Comparison of ENCODE assay signal across 10 mouse cellular contexts in genomic region chr5:45102661-45103060, GRCm38 (mm10).
DNase-seq lines count a peak whose midpoint lies in the region; ATAC-seq lines count a peak whose summit lies in the region.
"Had no signal": no experiment of that assay in that cellular context is flagged by ENCODE, and none has a peak within 500 bp of the region (broad histone marks: within the 10 kb centered on the region; RNA-seq: fewer than 3 reads in every experiment).

No protein-coding gene starts in this region.

- WGBS in embryonic facial prominence, embryonic 10.5 days, result 49% methylated on average over 3 of the region's 3 CpGs
- WGBS in hindbrain, embryonic 15.5 days, result 28% methylated on average over 3 of the region's 3 CpGs
- WGBS in midbrain, embryonic 14.5 days, result 20% methylated on average over 3 of the region's 3 CpGs

- no peaks in the 10 kb centered on the region for H3K9me3 ChIP-seq in embryonic facial prominence, embryonic 10.5 days
- H3K9me3 ChIP-seq in hindbrain, embryonic 15.5 days, result no peaks in the 10 kb centered on the region
- no peaks in the 10 kb centered on the region for H3K9me3 ChIP-seq in midbrain, embryonic 14.5 days (ENCODE audit: control insufficient read depth, low read length)
- H3K9me3 ChIP-seq: G1E had no signal

- H3K4me1 ChIP-seq in embryonic facial prominence, embryonic 10.5 days, result peaks cover 39% of the 10 kb centered on the region
- H3K4me1 ChIP-seq in hindbrain, embryonic 15.5 days (replicated peaks), result peaks cover 42% of the 10 kb centered on the region
- peaks cover 37% of the 10 kb centered on the region for H3K4me1 ChIP-seq in midbrain, embryonic 14.5 days (ENCODE audit: control insufficient read depth, insufficient read depth, low read length)

- H3K4me2 ChIP-seq in hindbrain, embryonic 15.5 days, result no peak overlapping the region
- no peak overlapping the region for H3K4me2 ChIP-seq in midbrain, embryonic 14.5 days (ENCODE audit: low read length)

- H3K27me3 ChIP-seq in embryonic facial prominence, embryonic 10.5 days (replicated peaks; ENCODE audit: low read depth, poor library complexity, severe bottlenecking), result no peaks in the 10 kb centered on the region
- no peaks in the 10 kb centered on the region for H3K27me3 ChIP-seq in hindbrain, embryonic 15.5 days
- no peaks in the 10 kb centered on the region for H3K27me3 ChIP-seq in midbrain, embryonic 14.5 days (ENCODE audit: control insufficient read depth, insufficient read depth, low read length)

- no peaks in the 10 kb centered on the region for H3K36me3 ChIP-seq in embryonic facial prominence, embryonic 10.5 days (replicated peaks)
- no peaks in the 10 kb centered on the region for H3K36me3 ChIP-seq in hindbrain, embryonic 15.5 days
- no peaks in the 10 kb centered on the region for H3K36me3 ChIP-seq in midbrain, embryonic 14.5 days (ENCODE audit: control insufficient read depth, insufficient read depth, low read length)
- H3K36me3 ChIP-seq: G1E had no signal

- no peak overlapping the region for H3K9ac ChIP-seq in hindbrain, embryonic 15.5 days
- H3K9ac ChIP-seq in midbrain, embryonic 14.5 days (replicated peaks; ENCODE audit: low read length), result no peak overlapping the region

- no peak overlapping the region for H3K4me3 ChIP-seq in embryonic facial prominence, embryonic 10.5 days
- no peak overlapping the region for H3K4me3 ChIP-seq in hindbrain, embryonic 15.5 days
- no peak overlapping the region for H3K4me3 ChIP-seq in midbrain, embryonic 14.5 days (replicated peaks; ENCODE audit: low read depth, low read length)

- ATAC-seq in hindbrain, embryonic 15.5 days (ENCODE audit: low FRiP score, low read depth), result no peak
- ATAC-seq in midbrain, embryonic 14.5 days (ENCODE audit: low FRiP score, low TSS enrichment), result 0 out of 2 replicates have a peak, but pooled peaks have one; percentile 24

- 0 out of 2 replicates have a peak overlapping the region, but pooled peaks have one; percentile 7 for H3K27ac ChIP-seq in embryonic facial prominence, embryonic 10.5 days (replicated peaks)
- H3K27ac ChIP-seq in hindbrain, embryonic 15.5 days (replicated peaks), result peak overlapping the region; percentile 70
- peak overlapping the region; percentile 71 for H3K27ac ChIP-seq in midbrain, embryonic 14.5 days (replicated peaks; ENCODE audit: low read depth, low read length)

- intact Hi-C loops in heart, postnatal 25 days (cut with DNase I), result no loop called here

- peak; percentile 33 for DNase-seq in heart, adult 8-10 months (ENCODE audit: low spot score)
- DNase-seq in heart, postnatal 25 days (ENCODE audit: low spot score), result no peak
- no peak for DNase-seq in embryonic facial prominence, embryonic 10.5 days (ENCODE audit: low spot score)
- DNase-seq in midbrain, embryonic 14.5 days, result peak; percentile 67
- DNase-seq in ovary, adult 18-20 months (ENCODE audit: low spot score), result no peak
- no peak for DNase-seq in layer of hippocampus, postnatal 25 days (ENCODE audit: extremely low spot score in 1 of 2, low spot score in 1 of 2)
- no peak for DNase-seq in layer of hippocampus, adult 18-20 months (ENCODE audit: low spot score in 2 of 2)
- DNase-seq: gastrocnemius, postnatal 36 days had no signal

Comparison
In these comparisons a context has a peak if more than half of its experiments do, and no peak if none do; other contexts are left out.
1. DNase-seq: peak in heart, adult 8-10 months (single experiment) and midbrain, embryonic 14.5 days (single experiment); none in heart, postnatal 25 days (single experiment), embryonic facial prominence, embryonic 10.5 days (single experiment), ovary, adult 18-20 months (single experiment), layer of hippocampus, postnatal 25 days (0 of 2) and layer of hippocampus, adult 18-20 months (0 of 2).
2. H3K27ac ChIP-seq: peak in every context shown above with its lines; median percentile 71 in midbrain, embryonic 14.5 days; 70 in hindbrain, embryonic 15.5 days; 7 in embryonic facial prominence, embryonic 10.5 days.